Mouse (Mus musculus) left cerebral cortex, postnatal 25 days (tissue): ENCODE data around the gene Gm36028. TPM values are rescaled to one million over a fixed set of nuclear protein-coding genes. Genes with fewer than 3 reads are reported as not detected.

Experiments used
- DNase-seq, 2 experiments: peaks; one replicate each; pipeline ENCODE4 v3.0.0; 2022; ENCODE audit warnings: low spot score in 2 of 2, mixed read lengths in 1 of 2
- intact Hi-C: fragments of 180-260 bp; cut with DNase I; formaldehyde crosslinking; loops from one replicate; pipeline ENCODE4 v1.15.1; 2025
- total RNA-seq, 2 experiments: library from RNA; stranded (reverse); gene quantifications; 2 replicates each; pipeline ENCODE4 v1.2.3; 2021

The Gm36028 gene
- total RNA-seq, 2 experiments from 2014 or later, result not detected

DNA sequence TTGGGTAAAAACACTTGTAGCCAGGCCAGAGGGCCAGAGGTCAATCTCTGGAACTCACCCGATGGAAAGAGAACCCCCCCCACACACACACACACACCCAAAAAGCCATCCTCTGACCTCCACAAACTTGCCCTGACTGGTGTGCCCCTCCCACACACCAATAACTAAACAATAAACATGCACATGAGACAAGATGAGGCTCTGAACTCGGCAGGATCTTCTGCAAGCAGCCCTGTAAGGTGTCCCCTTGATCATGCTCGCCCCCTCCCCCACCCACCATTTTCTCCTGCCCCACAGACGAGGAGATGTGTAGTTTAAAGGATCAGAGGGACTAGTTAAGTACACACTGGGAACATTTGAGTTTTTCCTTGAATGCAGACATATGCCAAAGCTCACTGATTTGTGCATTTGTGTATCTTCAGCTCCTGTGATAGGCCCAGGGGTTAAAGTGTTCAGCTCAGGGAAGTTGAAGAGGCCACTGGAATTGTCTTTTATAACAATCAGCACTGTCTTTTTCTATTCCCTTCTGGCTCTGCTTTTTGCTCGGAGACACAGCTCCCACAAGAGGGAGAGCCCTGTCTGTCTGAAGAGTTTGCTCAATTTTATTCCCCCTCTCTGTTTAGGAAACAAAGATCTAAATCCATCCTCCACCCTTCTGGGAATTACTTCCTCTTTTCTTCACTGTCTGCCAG, 47.1 kb downstream of the Gm36028 start:
- intact Hi-C loops, result loop anchor here (2.0 to 5.0 kb wide), 2 partner anchors 53 to 133 kb away; partner anchors contain the start of gene Lrrc58
- DNase-seq, result peak in 1 of 2 experiments; percentile 27

DNA sequence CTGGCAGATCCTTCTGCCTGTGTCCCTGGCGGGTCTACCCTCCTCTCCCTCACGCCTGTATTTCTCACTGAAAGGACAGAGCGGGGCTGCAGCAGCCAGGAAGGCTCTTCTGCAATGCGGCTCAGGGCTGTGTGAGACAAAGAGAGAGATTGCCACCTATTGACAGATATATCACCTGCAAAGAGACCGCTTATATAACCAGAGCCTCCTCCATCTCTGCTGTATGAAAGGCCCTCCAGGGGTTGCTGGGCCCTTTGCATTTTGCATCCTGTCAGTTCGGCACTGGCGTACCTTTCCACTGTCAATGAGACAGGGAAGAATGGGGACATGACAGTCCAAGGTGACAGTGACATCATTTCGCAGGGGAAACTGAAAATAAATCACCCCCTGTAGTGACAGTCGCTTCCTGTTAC, 48.5 kb downstream of the Gm36028 start:
- intact Hi-C loops, result loop anchor here (1.0 to 5.0 kb wide), 3 partner anchors 55 to 134 kb away; partner anchors contain the start of gene Lrrc58
- peak; percentile 74 to 86 for DNase-seq

DNA sequence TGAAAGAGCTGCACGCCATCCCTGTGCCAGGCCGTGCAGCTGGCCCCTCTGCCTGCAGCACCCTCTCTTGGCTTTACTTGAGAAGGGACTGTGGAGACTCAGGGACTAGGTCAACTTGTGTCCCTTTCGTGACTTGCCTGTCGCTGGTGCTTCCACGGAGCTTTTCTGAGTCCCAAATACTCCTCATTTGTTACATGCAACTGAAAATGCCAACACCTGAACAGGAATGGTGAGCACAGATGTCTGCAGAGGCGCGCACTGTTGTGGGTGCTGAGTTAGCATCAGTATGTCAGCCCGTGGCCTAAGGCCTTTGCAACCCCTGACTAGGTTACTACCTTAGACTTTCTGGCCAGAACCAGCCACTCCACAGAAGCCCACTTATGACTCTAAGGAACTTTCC, 49.1 kb downstream of the Gm36028 start:
- intact Hi-C loops, result loop anchor here (1.0 to 5.0 kb wide), 3 partner anchors 55 to 135 kb away; partner anchors contain the start of gene Lrrc58
- DNase-seq, result no peak

DNA sequence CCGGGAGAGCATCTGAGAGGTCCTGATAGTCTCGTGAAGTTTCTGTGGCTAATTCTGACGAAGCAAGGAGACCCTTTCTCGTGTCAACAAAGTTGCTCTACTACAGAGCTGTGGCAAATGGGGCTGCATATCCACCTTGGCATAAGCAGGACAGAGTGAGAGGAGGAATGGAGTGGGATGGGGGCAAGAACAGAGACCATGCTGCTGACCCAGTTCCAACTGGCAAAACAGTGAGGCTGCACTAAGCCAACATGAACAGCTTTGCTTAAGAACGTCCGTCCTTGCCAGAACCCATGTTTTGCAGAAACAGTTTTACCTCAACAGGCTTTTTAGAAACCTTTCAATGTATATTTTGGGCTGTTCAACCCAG, 51.3 kb downstream of the Gm36028 start:
- intact Hi-C loops, result no loop called here
- no peak for DNase-seq

DNA sequence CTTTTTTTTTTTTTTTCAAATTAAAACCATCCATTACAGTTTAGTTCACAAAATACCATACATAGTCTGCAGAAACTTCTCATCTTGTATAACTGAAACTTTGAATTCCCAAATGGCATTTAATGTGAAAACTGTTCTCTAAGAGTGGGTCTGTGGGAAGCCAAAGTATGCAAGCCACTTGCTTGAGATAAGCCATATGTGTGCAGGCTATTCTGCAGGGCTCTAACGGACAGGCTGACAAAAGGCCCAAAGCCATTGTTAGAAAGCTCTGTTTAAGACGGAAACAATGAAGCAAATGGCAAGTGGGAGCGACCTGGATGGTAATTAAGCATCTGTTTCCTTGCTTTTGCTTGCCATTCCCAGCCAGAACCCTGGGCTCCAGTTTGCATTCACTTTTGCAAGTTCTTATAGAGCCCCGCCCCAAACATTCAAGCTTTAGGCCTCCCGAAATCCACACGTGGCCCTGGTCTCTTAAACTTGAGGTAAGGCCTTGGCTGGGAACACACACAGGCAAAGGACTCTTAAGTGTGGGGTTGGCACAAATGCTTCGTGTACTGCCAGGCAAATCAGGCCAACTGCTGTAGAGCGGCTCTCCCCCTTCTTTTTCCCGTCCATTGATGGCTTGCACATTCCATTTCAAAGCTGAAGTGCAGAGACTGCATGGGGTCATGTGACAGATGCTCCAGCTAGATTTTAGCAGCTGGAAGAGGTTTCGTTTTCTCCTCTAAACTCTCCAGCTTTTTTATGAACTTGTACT, 51.9 kb downstream of the Gm36028 start:
- intact Hi-C loops, result no loop called here
- DNase-seq, result no peak

DNA sequence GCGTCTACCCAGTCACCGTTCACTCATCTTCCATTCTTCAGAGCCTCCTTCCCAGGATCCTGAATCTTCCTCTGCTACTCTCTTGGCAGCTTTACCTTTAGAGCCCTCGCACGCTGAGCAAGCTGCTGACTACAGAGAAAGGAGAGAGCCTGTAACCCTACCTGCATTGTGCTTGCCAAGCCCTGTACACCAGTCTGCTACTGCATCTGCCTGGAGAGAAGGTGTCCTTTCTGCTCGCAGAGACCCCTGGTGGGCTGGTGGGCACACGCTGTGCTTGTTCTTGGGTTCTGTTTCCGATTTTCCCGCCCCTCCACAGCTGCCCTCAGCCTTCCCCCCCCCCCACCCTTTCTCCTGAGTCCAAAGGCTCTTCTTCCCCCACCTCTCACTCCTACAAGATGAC, 53.7 kb downstream of the Gm36028 start:
- intact Hi-C loops, result no loop called here
- DNase-seq, result no peak

DNA sequence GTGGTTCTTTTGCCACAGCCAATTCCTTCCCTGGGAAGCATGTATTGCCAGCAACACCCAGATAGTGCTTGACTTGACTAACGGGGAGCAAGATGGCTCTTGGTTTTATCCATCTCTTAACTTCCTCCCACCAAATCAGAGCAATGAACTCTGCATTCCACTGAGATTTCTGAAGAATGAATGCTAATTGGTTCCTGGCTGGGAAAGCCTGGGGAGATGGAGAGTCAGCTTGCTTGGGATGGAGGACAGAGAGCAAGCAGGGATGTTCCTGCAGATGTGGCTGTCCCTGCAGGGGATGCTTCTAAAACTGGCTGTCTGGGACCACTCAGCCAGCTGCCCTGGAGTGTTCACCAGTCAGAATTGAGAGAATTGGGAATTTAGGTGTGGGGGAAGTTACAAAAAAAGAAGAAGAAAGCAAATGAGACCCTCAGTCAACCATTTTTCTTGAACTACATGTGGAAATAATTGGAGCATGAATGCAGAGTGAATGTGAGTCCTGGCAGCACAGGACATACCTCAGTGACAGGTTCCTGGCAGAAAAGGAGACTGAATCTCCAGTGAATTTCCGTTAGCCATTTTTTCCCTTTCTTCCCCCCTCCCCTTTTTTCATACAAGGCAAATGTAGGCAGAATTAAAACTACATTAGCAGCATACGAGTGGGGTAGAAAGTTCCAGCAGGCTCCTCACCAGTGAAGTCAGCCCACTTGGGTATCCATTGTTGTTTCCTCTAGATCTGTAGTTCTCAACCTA, 55.0 kb downstream of the Gm36028 start:
- no peak for DNase-seq
- intact Hi-C loops, result no loop called here

DNA sequence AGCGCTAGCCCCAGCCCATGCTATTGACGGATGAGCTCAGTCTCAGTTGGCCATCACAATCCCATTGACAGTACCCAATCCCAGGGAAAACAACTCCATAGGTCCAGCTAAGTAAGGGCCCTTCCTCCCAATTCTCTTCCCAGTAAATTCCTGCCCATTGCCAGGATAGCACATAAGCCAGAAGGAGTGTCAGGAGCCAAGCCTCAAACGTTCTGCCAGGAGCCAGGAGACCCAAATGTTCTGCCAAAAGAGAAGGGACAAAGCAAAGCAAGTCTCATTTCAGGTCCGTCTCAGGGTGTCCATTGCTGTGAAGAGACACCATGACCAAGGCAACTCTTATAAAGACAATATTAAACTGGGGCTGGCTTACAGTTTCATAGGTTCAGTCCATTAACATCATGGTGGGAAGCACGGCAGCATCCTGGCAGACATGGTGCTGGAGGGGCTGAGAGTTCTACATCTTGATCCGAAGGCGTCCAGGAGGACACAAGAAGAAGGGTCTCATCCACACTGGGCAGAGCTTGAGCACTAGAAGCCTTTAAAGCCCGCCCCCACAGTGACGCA, 57.5 kb downstream of the Gm36028 start:
- DNase-seq, result no peak
- intact Hi-C loops, result no loop called here

DNA sequence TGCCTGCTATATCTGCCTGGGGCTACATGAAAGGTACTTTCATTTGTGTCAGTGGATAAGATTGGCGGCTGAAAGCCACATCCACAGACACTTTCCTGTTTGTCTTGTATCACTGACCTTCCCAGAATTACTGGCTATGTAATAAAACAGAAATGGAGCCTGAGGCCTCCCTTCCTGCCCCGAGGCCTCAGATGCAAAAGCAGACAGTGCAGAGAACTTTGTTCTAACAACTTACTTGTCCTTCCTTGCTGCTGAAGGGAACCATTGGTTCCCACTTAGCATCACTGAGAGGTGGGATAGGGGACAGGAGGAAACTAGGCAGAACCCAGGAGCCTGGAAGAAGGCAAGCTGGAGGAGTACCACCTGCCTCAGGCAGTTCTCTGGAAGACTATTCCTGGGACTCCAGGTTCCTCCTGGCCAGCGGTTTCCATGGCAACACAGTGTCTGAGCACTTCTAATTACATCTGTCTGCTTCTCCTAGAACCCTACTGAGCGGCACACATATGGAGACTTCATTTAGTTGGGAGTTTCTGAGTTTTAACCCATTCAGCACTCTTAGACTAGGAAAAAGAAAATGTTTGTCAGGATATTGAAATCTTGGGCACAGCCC, 58.2 kb downstream of the Gm36028 start:
- peak; percentile 70 to 83 for DNase-seq
- intact Hi-C loops, result no loop called here

DNA sequence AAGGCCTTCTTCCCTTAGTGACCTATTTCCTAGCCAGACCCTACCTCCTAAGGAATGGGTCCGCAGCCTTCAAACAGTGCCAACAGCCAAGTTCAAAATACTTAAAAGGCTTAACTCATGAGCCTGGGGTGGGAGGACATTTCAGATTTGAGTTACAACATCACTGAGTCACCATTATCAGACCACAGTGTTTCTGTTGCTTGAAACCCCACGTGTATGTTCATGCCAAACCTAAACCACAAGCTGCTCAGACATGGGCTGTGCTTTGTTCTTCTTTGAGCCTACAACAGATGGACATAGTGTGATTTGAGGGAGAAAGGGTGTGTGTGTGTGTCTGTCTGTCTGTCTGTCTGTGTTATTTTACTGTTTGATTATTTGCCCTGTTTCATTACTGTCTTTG, 59.8 kb downstream of the Gm36028 start:
- DNase-seq, result no peak
- intact Hi-C loops, result no loop called here

Other genes starting within 250 kb of the Gm36028 start
- gene Ndufb4, start 206.7 kb downstream of the Gm36028 start, total RNA-seq, result 10 to 100 TPM; 67.8 to 69.2 TPM
- 10 to 100 TPM; 31.7 to 36.9 TPM for gene Fstl1, start 84.3 kb downstream of the Gm36028 start, total RNA-seq
- gene Lrrc58, start 7.2 kb upstream of the Gm36028 start, total RNA-seq, result 100 to 1,000 TPM; 101 to 106 TPM
- under 1 TPM; 0.46 to 0.48 TPM for gene Gpr156, start 55.4 kb upstream of the Gm36028 start, total RNA-seq
- 100 to 1,000 TPM; 177 TPM for gene Gsk3b, start 227.9 kb upstream of the Gm36028 start, total RNA-seq